Mouse (Mus musculus): ENCODE data around the gene Akr1b3.
A peak's percentile ranks its signal among the peaks of the same experiment; 100 is the strongest.
"Not testable (repeated sequence)": the region's sequence is repeated elsewhere in the genome, so short reads cannot be mapped to it uniquely, and the experiment has no call there.

The Akr1b3 gene

GRCm38 (mm10) chr6:34316854-34317771 is at the start of gene Akr1b3:
Gene Akr1b3 (minus strand): TSS chr6:34317478.
- peak; percentile 96 for DNase-seq (ENCODE audit: low read depth, low spot score)

GRCm38 (mm10) chr6:34364217-34365136 is 47.2 kb upstream of the Akr1b3 start:
- DNase-seq (ENCODE audit: low read depth, low spot score), result no peak

GRCm38 (mm10) chr6:34355841-34356240 is 38.6 kb upstream of the Akr1b3 start:
- DNase-seq (ENCODE audit: low read depth, low spot score), result no peak

- DNase-seq (ENCODE audit: low read depth, low spot score), result no peak
These were observed 38.1 kb upstream of the Akr1b3 start for GRCm38 (mm10) chr6:34355349-34355747.

- DNase-seq (ENCODE audit: low read depth, low spot score), result no peak
These were observed 37.4 kb upstream of the Akr1b3 start for GRCm38 (mm10) chr6:34354354-34355348.

- no peak for DNase-seq (ENCODE audit: low read depth, low spot score)
These were observed 36.5 kb upstream of the Akr1b3 start, which contains the start of gene Akr1b8 for GRCm38 (mm10) chr6:34353658-34354353. Gene Akr1b8 (plus strand): TSS chr6:34354119.

GRCm38 (mm10) chr6:34352401-34352800 is 35.1 kb upstream of the Akr1b3 start:
- DNase-seq (ENCODE audit: low read depth, low spot score), result no peak

GRCm38 (mm10) chr6:34351481-34351880 is 34.2 kb upstream of the Akr1b3 start:
- not testable (repeated sequence) for DNase-seq (ENCODE audit: low read depth, low spot score)

GRCm38 (mm10) chr6:34350037-34350699 is 32.9 kb upstream of the Akr1b3 start:
- no peak for DNase-seq (ENCODE audit: low read depth, low spot score)

GRCm38 (mm10) chr6:34346096-34346898 is 29.0 kb upstream of the Akr1b3 start:
- peak; percentile 84 for DNase-seq (ENCODE audit: low read depth, low spot score)

- peak; percentile 23 for DNase-seq (ENCODE audit: low read depth, low spot score)
These were observed 27.7 kb upstream of the Akr1b3 start for GRCm38 (mm10) chr6:34344935-34345334.

GRCm38 (mm10) chr6:34344135-34344850 is 27.0 kb upstream of the Akr1b3 start:
- DNase-seq (ENCODE audit: low read depth, low spot score), result no peak

- no peak for DNase-seq (ENCODE audit: low read depth, low spot score)
These were observed 26.1 kb upstream of the Akr1b3 start for GRCm38 (mm10) chr6:34343426-34343825.

GRCm38 (mm10) chr6:34342476-34342875 is 25.2 kb upstream of the Akr1b3 start:
- no peak for DNase-seq (ENCODE audit: low read depth, low spot score)

- no peak for DNase-seq (ENCODE audit: low read depth, low spot score)
These were observed 24.7 kb upstream of the Akr1b3 start for GRCm38 (mm10) chr6:34341991-34342390.

- no peak for DNase-seq (ENCODE audit: low read depth, low spot score)
These were observed 20.5 kb upstream of the Akr1b3 start for GRCm38 (mm10) chr6:34337799-34338198.

- DNase-seq (ENCODE audit: low read depth, low spot score), result no peak
These were observed 17.4 kb upstream of the Akr1b3 start for GRCm38 (mm10) chr6:34334673-34335072.

GRCm38 (mm10) chr6:34331804-34332203 is 14.5 kb upstream of the Akr1b3 start:
- not testable (repeated sequence) for DNase-seq (ENCODE audit: low read depth, low spot score)
